Mouse (Mus musculus): ENCODE data around the gene Iqschfp.

DNA sequence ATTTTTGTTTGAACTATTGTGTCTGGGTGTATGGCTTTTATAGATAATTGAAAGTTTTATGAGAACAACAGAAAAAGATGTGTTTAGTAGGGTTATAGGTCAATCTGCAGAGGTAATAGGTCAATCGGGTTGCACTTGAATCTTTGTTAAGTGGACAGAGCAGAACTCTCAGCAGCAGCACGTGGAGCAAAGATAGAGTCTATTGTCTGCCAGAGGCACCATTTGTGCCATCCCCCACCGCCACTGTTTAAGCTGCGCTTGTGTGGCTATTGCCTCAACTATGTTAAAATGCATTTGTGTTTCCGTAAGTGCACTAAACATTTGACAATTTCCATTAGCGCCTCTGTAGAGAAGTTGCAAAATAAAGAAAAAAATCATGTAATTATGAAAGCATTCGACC, 508.1 kb downstream of the Iqschfp start:
- TF ChIP-seq POLR2A (IDR thresholded peaks at IDR 0.05; ENCODE audit: extremely low read depth, insufficient read depth, low read length) (no peak), CTCF (IDR thresholded peaks at IDR 0.05; ENCODE audit: low read depth, low read length) (no peak)
